Mouse (Mus musculus) fibroblast of lung, adult 2 months (primary cell): Measurements from ENCODE around the gene Txndc15.
"Not testable (repeated sequence)": the region's sequence is repeated elsewhere in the genome, so short reads cannot be mapped to it uniquely, and the experiment has no call there.

Experiments
- DNase-seq: peaks from one replicate; pipeline ENCODE4 v3.0.0-alpha.2; 2011; ENCODE audit warnings: low read depth

Gene Txndc15

DNA sequence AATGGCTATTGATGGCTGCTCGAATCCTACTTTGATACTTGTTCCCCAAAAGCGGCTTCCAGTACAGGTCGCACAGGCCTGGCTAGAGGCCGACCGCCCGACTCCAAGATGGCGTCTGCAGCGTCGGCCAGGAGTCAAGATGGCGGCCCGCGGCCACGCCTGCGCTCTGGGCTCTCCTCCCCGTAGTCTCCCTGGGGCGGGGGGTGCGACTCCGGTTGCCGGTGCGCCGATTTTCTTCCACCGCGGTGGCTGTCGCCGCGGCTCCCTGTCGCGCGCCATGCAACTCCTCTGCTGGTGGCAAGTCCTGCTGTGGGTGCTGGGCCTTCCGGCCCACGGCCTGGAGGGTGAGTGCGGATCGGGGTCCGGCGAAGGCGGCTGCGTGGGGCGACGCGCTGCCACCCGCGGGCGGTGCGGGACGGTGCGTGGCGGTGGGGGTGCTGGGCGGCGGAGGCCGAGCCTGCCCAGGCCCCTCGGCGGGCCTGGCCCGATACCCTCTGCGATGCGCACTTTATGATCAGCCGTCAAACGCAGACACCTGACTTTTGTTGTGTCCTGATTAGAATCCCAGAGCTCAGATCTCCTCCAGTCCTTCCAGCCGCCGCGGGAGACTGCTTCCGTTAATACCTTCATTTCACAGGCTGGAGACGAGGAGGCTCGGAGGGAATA, at the start of gene Txndc15:
Txndc15 (plus strand) TSS at position 150 of the 666 bp plus-strand sequence.
- DNase-seq, result peak; percentile 42

DNA sequence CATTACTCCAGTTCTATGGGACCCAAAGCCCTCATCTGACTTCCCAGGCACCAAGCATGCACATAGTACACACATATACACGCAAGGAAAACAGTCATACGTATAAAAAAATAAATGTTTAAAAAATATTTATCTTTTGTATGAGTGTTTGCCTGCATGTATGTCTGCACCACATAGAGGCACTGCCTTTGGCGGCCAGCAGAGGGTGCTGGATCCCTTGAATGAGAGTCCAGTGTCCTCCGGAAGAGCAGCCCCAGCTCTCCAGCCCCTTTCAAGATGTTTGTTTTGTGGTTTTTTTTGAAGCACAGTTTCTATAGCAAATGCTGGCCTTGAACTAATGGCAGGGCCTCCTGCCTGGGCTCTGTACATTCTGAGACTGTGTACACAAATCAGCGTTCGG, 45.9 kb upstream of the Txndc15 start:
- no peak for DNase-seq

DNA sequence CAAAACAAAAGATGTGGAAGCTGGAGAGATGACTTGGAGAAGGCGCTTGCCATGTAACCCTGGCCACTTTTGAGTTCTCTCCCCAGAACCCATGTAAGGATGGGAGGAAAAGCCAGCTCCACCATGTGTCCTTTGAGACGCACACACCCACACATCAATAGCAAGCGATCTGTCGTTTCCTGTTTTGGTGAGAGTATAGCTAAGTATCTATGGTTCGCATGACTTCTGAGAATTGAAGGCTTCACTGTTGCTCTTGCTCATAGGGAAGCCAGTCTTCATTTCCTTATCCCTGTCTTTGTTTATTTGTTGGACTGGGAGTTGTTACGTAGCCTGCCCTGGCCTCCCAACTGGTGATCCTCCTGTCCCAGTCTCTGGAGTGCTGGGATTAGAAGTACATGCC, 41.7 kb upstream of the Txndc15 start:
- no peak for DNase-seq

DNA sequence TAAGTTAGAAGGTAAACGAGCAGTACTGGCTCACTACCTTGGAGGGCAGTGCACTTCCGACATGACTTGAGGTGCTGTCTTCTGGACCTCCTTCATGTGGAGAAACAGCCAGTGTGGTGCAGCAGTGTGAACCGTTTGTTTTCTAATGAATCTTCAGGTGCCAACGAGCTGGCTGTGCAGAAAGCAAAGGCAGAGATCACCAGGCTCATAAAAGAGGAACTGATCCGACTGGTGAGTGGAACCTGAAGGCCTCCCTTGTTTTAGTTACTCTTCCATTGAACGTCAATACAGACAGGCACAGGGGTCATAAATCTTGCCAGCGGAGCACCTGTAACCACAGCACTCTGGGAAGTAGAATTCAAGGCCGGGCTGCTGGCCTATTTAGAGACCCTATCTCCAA, 37.1 kb upstream of the Txndc15 start:
- no peak for DNase-seq

DNA sequence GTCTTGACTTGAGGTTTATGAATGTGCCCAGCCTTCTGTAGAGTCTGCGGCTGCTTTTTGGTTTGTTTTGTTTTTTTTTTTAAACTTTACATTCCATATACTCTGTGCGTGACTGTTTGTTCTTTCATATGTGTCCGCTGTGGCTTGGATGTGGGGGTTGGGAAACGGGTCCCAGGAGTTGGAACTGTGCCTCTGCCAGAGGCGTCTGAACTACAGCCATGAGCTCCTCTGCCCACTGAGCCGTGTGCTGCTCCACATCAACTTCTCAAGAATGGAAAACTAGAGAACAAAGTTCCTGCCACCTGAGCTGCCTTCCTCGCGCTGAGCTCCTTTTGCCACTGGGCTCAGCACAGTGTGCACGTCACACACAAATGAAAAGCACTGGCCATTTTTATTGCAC, 32.2 kb upstream of the Txndc15 start:
- no peak for DNase-seq

DNA sequence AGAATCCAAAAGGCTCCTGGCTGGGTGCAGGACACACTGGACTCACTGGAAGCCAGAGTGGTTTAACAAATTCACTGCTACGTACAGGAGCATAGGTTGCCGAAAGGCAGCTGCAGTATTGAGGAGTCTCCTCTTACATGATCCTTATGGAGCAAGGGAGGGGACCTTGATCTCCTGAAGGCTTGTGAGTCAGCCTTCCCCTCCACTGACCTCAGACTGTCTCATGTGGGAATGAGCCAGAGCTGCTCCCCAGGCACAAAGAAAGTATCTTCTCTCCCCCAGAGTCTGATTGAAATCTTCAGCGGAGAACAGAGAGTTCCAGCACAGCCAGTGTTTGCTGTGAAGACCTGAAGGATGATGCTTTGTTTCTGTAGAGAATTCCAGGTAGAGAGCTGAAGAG, 30.9 kb upstream of the Txndc15 start:
- DNase-seq, result no peak

DNA sequence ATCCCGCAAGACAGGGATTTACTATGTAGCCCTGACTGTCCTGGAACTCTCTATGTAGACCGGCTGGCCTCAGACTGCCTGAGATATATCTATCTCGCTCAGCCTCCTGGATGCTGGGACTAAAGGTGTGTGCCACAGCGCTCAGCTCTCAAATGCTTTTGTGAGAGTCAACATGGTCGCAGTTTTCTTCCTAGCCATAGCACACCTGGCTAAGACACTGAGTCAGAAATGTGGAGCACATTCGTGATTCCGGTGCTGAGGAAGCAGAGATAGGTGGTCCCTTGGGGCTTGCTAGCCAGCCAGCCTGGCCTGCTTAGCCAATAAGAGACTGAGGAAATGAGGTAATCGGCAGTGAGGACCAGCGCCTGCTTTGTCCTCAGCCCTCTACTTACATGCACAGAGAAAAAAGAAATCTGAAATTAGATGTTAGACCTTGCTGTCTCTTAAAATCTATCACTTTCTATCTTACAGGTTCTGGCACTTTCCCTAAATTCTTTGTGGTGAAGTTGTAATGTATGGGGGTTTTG, 28.3 kb upstream of the Txndc15 start:
- no peak for DNase-seq

DNA sequence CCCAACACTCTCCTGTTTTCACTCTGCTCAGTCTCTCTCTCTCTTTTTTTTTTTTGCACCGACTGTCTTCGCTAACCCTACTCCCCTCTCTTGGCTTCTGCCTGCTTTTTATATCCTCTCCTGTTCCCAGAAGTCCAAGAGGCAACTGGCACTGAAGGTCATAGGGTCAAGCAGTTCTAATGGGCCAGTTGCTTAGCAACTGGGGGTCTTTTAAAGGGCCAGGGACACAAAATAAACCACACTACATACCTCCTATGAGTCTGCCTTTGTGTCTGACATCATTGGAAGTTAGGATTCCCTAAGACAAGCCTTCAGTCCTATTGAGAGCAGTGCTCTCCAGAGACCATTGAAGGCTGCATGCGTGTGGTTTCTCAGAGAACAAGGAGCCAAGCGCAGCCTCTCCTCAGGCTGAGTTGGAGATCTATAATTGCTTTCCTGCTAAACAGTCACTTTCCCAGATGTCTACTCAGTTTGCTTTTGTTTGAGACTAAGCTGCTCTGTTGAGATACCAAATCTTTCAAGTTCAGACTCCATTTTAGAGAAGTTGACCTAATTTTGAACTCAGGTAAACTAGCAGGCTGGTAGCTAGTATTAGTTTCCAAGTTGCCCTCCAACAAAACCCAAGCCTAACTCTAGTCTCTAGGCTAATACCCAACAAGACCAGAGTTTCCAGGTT, 26.4 kb upstream of the Txndc15 start:
- DNase-seq, result no peak

DNA sequence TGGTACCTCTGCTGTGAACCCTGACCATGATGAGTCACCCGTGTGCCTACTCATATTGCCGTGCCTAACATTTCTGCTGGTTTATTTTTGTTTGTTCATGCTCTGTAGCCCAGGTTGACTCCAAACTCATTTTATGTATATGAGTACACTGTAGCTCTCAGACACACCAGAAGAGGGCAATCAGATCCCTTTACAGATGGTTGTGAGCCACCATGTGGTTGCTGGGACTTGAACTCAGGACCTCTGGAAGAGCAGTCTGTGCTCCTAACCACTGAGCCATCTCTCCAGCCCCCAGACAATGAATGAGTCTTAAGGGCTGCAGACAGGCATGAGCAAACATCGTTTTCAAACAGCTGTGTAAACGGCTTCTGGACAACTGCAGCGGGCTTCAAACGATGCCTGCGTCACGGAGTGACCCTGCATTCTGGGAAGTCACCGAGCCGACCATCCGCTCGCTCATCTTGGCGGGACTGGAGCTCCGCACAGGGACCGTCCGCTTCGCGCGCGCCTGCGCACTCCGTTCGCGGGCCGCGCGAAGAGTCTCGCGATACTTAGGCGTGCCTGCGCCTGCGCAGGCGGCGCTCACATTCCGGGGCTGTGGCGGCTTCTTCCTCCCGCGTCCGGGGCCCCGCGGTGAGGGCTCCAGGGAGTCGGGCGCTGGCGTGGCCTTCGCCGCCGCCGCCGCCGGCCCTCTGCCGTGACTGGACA, 21.8 kb upstream of the Txndc15 start, which contains the start of gene B230219D22Rik:
B230219D22Rik (plus strand) TSS at position 590 of the 708 bp plus-strand sequence.
- DNase-seq, result peak; percentile 73

DNA sequence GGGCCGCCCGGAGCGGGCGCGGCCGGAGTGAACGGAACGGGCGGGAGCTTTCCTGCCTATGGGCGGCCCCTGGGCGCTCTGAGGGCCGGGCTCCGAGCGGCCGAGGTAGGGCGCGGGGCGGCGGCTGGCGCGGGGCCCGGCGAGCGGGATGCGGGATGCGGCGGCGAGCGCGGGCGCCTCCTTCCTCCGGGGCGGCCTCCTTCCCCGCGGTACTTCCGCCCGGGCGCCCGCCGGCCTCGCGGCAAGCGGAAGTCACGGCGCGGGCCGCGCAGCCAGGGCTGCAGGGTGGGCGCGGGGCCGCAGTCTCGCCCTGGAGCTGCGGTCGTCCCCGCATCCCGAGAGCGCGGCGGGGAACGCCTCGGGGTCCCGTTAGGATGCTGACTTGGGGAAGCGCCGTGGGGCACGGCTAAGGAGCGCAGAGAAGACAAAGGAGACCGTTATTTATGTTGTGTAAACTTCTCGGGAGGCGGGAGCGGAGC, 21.2 kb upstream of the Txndc15 start:
- no peak for DNase-seq

DNA sequence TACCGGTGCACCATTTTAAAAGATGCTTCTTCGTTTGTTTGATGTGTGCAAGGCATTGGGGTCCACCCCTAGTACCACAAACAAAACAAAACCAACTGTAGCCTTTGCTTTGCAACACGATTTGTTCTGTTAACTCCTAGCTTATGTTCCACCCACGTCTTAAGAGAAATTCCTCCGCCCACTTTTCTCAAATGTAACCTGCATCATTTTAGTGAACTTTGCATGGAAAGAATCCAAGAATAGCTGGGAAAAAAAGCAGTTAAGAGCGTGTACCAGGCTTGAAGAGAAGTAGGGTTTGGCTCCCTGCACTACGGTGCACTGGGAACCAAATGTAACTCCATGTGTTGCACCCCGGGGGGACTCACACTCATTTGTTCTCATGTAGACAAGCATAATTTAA, 20.3 kb upstream of the Txndc15 start:
- DNase-seq, result no peak

DNA sequence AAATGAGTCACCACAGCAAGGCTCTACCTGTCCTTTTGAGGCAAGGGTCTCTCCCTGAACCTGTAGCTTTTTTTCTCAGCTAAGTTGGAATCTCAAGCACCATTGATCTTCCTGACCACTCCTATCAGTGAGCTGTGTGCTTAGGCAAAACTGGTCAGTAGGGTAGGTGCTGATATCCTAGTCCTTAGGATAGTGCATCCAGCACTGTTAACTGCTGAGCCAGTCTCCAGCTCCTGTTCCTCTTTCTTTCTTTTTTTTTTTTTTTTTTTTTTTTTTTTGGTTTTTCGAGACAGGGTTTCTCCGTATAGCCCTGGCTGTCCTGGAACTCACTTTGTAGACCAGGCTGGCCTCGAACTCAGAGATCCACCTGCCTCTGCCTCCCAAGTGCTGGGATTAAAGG, 18.5 kb upstream of the Txndc15 start:
- DNase-seq, result not testable (repeated sequence)

DNA sequence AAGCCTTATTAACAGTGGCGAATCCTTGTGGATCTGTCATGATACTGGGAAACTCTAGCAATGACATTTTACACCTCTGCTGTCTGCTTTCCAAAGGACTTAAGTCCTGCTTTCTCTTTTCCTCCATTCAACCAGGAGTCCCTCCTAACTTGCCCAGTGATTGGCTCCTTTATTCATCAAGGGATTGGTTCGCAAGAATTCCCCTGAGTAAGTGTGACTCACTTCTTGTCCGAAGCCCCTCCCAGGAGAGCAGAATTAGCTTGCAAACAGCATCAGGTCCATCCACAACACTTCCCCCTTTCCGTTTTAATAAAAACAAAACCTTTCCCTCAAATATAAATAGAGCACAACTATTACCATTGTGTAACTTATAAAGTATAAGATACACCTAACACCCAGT, 10.1 kb upstream of the Txndc15 start:
- DNase-seq, result no peak

DNA sequence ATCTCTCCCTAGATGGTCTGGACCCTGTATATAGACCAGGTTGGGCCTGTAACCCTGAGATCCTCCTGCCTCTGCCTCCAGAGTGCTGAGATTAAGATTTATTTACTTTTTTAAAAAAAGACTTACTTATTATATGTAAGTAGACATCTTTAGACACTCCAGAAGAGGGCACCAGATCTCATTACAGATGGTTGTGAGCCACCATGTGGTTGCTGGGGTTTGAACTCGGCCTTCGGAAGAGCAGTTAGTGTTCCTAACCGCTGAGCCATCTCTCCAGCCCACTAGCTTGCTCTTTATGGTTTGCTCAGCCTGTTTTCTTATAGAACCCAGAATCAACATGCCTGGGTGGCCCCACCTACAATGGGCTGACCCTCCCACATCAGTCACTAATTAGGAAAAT, 1.6 kb upstream of the Txndc15 start:
- no peak for DNase-seq

DNA sequence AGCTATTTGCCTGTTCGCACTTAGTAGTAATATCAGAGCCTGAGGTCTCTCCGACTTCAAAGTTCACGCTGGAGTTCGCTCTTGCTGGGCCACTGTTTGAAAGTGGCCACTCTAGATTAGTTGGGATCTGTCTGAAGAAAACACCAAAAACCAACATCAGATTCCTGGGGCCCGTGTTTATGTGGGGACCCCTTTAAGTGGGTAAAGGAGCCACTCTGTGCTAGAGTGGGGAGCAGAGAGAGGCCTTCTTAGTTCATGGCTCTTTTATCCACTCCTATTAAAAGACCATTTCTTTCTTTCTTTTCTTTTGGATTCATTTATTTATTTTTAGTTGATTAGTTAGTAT, 690 bp downstream of the Txndc15 start:
- no peak for DNase-seq

DNA sequence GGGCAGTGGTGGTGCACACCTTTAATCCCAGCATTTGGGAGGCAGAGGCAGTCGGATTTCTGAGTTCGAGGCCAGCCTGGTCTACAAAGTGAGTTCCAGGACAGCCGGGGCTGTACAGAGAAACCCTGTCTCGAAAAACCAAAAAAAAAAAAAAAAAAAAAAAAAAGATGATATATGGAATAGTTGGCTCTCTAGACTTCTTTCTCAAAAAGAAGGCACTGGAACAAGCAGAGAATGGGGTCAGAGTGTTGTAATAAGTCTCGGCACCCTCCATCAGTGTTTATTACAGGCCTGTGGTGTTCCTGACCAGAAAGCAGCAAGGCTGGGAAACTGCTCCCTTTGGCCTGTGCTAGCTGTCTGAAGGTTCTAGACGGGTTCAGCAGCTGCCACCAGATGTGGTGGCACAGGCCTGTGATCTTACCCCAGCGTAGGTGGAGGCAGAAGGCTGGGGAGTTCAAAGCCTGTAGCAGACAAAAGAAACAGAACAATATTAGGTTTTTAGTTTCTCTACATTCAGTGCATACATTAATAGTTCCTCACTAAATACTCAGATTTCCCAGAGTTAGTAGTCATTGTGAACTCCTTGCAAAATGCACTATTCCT, 1.6 kb downstream of the Txndc15 start:
- no peak for DNase-seq

DNA sequence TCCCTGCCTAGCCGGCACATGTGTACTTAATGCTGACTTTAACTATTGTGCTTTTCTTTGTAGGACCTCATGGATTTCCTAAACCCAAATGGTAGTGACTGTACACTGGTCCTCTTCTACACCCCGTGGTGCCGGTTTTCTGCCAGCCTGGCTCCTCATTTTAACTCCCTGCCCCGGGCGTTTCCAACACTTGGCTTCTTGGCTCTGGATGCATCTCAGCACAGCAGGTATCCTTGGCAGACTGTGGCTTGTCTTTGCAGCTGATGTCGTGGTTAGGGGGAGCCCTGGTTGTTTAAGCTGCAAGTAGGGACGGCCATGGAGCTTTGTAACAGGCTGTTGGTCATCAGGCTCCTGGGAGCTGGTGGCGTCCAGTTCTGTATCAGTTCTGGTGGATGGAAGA, 7.1 kb downstream of the Txndc15 start:
- no peak for DNase-seq

DNA sequence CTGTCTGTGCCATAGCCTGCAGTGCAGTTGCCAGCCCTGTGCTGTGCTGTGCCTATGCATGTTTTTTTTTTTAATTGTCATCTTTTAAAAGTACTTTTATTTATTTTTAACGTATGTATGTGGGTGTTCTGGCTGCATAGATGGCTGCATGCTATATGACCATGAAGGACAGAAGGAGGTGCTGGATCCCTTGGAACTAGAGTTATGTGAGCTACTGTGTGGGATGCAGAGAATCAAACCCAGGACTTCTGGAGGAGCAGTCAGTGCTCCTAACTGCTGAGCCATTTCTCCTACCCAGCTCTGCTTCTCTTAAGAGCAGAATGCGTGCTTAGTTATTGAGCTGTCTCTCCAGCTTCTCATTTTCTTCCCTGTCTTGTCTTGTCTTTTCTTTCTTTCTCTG, 7.5 kb downstream of the Txndc15 start:
- no peak for DNase-seq

DNA sequence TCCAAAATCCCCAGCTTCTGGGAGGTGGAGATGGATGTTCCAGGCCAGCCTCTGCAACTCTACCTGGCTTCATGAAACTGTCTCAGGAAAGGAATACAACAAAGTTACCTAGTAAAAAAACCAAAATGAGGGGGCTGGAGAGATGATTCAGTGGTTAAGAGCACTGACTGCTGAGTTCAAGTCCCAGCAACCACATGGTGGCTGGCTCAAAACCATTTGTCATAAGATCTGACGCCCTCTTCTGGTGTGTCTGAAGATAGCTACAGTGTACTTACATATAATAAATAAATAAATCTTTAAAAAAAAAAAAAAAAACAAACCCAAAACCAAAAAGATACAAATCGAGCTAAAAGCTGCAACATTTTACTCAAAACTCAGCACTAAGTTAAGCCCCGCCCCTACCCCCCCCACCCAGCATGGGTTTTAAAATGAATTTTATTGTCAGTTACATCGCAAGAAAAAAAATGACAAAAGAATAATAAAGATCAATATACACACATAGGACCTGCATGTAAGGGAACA, 12.2 kb downstream of the Txndc15 start:
- no peak for DNase-seq

DNA sequence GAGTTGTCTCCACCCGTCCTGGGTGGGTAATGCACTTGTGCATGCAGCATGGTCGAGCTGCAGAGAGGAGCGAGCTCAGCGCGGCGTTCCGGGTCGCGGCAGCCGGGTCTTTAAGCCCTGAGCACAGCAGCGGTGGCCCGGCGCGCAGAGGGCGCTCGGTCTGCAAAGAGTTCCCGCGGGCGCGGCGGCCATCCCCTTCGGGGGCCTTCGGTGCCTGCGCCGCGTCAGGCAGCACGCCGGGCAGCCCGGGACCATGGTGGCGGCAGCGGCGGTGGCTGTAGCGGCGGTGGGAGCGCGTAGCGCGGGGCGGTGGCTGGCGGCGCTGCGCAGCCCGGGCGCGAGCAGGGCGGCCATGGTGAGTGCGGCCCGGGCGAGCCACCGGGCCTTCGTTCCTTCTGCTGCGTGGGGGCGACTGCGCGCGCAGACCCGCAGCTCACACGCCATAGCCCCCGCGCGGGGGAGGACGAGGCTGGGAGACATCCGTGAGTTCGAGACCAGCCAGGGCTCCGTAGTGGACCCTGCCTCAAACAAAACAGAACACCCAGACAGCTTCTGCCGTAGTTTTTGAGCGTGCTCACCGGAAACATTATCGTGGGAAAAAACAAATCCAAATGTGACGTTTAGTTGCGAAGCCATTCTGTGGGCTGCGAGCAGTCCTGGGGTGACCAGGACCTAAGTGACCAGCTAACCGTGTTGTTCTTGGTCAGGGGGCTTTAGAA, 12.8 kb downstream of the Txndc15 start, which contains the start of gene Pcbd2:
Pcbd2 (plus strand) TSS at position 249 of the 719 bp plus-strand sequence.
- DNase-seq, result peak; percentile 27

DNA sequence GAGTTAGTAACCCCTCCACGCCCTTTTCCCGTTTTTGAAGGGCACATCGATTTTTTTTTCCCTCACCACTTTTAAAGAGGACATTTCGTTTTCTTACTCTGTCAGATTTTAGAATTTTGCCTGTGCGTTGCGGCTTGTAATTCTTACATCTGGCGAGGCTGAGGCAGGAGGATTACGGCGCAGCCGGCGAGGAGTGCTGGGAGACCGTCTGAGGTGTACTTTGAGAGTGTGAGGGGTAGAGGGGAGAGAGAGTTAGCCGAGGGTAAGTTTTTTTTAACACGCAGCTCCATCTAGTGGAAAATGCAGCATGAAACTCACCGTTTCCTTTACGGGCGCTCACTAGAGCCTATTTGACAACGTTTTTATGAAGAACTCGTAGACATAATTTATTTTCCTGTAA, 13.4 kb downstream of the Txndc15 start:
- peak; percentile 63 for DNase-seq

DNA sequence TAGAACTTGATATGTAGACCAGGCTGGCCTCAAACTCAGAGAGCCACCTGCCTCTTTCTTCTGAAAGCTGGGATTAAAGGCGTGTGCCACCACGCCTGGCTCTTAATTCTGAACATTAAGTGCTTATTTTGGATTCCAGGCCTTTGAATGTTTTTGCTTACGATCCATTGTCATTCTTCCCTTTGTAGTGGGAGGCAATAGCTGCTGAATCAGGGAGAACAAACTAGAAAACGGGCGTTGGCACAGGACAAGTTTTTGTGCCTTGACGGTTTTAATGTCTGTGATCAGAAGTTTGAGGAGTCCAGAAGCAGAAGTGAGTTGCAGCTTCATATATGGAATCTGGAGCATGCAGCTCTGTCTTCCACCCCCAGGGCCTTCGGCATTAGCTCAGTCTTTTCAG, 16.3 kb downstream of the Txndc15 start:
- DNase-seq, result no peak
